Mouse (Mus musculus) intestine, postnatal 0 days (tissue): ENCODE data around the gene Iqschfp. TPM values are rescaled to one million over a fixed set of nuclear protein-coding genes. Genes with fewer than 3 reads are reported as not detected.

Experiments used
- ATAC-seq: fragments of 200-750 bp; cut with Nextera tagmentation; 2 replicates; pipeline ENCODE4 v1.8.0; 2017; ENCODE audit warnings: mild to moderate bottlenecking, moderate TSS enrichment, moderate library complexity
- H3K27ac ChIP-seq: fragments of 300-500 bp; sonication (generic); 2 replicates; pipeline ENCODE4 v1.5.1; 2014; ENCODE audit warnings: mild to moderate bottlenecking, low read depth, low read length, moderate library complexity
- H3K27me3 ChIP-seq: fragments of 300-500 bp; sonication (generic); replicated peaks from 2 replicates; pipeline ENCODE4 v1.6.1; 2014; ENCODE audit warnings: low read length, mixed read lengths; ENCODE audit not compliant: control insufficient read depth, insufficient read depth
- H3K36me3 ChIP-seq: fragments of 300-500 bp; sonication (generic); 2 replicates; pipeline ENCODE4 v1.6.1; 2014; ENCODE audit warnings: mild to moderate bottlenecking, moderate library complexity; ENCODE audit not compliant: control insufficient read depth, insufficient read depth
- H3K4me1 ChIP-seq: fragments of 300-500 bp; sonication (generic); replicated peaks from 2 replicates; pipeline ENCODE4 v1.6.1; 2014; ENCODE audit warnings: antibody characterized with exemption, low read length, mixed read lengths; ENCODE audit not compliant: control insufficient read depth, insufficient read depth
- H3K4me2 ChIP-seq: fragments of 300-500 bp; sonication (generic); replicated peaks from 2 replicates; pipeline ENCODE4 v1.6.1; 2014; ENCODE audit warnings: low read depth, mild to moderate bottlenecking, moderate library complexity
- H3K4me3 ChIP-seq: fragments of 300-500 bp; sonication (generic); 2 replicates; pipeline ENCODE4 v1.5.1; 2014; ENCODE audit warnings: low read depth, low read length
- H3K9ac ChIP-seq: fragments of 300-500 bp; sonication (generic); 2 replicates; pipeline ENCODE4 v1.6.1; 2014; ENCODE audit warnings: mild to moderate bottlenecking, low read depth, low read length
- H3K9me3 ChIP-seq: fragments of 300-500 bp; sonication (generic); 2 replicates; pipeline ENCODE4 v1.6.1; 2016; ENCODE audit warnings: mixed run types; ENCODE audit not compliant: control insufficient read depth
- CTCF ChIP-seq: sonication (generic); IDR thresholded peaks from 2 replicates; pipeline ENCODE4 v1.5.1; 2016; ENCODE audit warnings: low read depth, mild to moderate bottlenecking, control low read depth, antibody characterized with exemption, moderate library complexity
- WGBS: fragments of 180-500 bp; shearing (Covaris S2); extraction: QIAGEN DNeasy Blood & Tissue Kit; methylation state at CpG from one replicate; pipeline ENCODE4 v1.1.7; 2014; 5-methylcytosine and 5-hydroxymethylcytosine counted together
- polyA plus RNA-seq: library from polyadenylated mRNA; unstranded; fragments of >200 nt; fragmentation: Nextera tagmentation; extraction: Ambion mirVana; gene quantifications from 2 replicates; pipeline ENCODE4 v1.2.1, GENCODE M21; 2015

Iqschfp gene
- polyA plus RNA-seq, 1 experiment from 2014 or later, result 0.37 TPM

GRCm38 (mm10) chr3:68616363-68616762 lies 724.3 kb downstream of the Iqschfp start:
- H3K27me3 ChIP-seq, result no peaks in the 10 kb centered on the region
- 82% methylated on average over 12 of the region's 12 CpGs for WGBS
- H3K27ac ChIP-seq, result no peak overlapping the region

GRCm38 (mm10) chr3:68617708-68618107 lies 725.7 kb downstream of the Iqschfp start:
- 72% methylated on average over 10 of the region's 10 CpGs for WGBS
- no peak for ATAC-seq
- 0 out of 2 replicates have a peak, but pooled peaks cover 3% of the 10 kb centered on the region for H3K36me3 ChIP-seq
- no peak overlapping the region for H3K4me3 ChIP-seq
- no peaks in the 10 kb centered on the region for H3K9me3 ChIP-seq
- no peak overlapping the region for H3K4me2 ChIP-seq
- H3K9ac ChIP-seq, result no peak overlapping the region
- no peak for TF ChIP-seq CTCF
- no peaks in the 10 kb centered on the region for H3K27me3 ChIP-seq
- no peak overlapping the region for H3K27ac ChIP-seq
- no peaks in the 10 kb centered on the region for H3K4me1 ChIP-seq

More at GRCm38 (mm10) chr3:68616363-68616762, 724.3 kb downstream of the Iqschfp start:
- Histone ChIP-seq H3K4me2 (no peak overlapping the region), H3K4me1 (no peaks in the 10 kb centered on the region), H3K9ac (no peak overlapping the region), H3K4me3 (no peak overlapping the region), H3K36me3 (no peaks in the 10 kb centered on the region), H3K9me3 (no peaks in the 10 kb centered on the region)
- ATAC-seq, result no peak
- TF ChIP-seq CTCF, result no peak

GRCm38 (mm10) chr3:68619097-68619496 lies 727.1 kb downstream of the Iqschfp start:
- H3K9me3 ChIP-seq, result no peaks in the 10 kb centered on the region
- WGBS, result 53% methylated on average over 5 of the region's 5 CpGs
- TF ChIP-seq CTCF, result no peak
- H3K27ac ChIP-seq, result no peak overlapping the region
- no peak overlapping the region for H3K9ac ChIP-seq
- H3K36me3 ChIP-seq, result peaks cover 8% of the 10 kb centered on the region; the same call in 1 of the 2 replicates
- H3K27me3 ChIP-seq, result no peaks in the 10 kb centered on the region
- H3K4me1 ChIP-seq, result no peaks in the 10 kb centered on the region
- H3K4me2 ChIP-seq, result no peak overlapping the region
- no peak for ATAC-seq
- no peak overlapping the region for H3K4me3 ChIP-seq

GRCm38 (mm10) chr3:68621971-68622370 lies 729.9 kb downstream of the Iqschfp start:
- H3K9me3 ChIP-seq, result no peaks in the 10 kb centered on the region
- H3K4me3 ChIP-seq, result no peak overlapping the region
- H3K27ac ChIP-seq, result no peak overlapping the region
- peaks cover 8% of the 10 kb centered on the region; the same call in 1 of the 2 replicates for H3K36me3 ChIP-seq
- ATAC-seq, result no peak
- no peak overlapping the region for H3K4me2 ChIP-seq
- H3K9ac ChIP-seq, result no peak overlapping the region
- TF ChIP-seq CTCF, result no peak
- WGBS, result 95% methylated on average over 3 of the region's 3 CpGs
- no peaks in the 10 kb centered on the region for H3K4me1 ChIP-seq
- H3K27me3 ChIP-seq, result no peaks in the 10 kb centered on the region

GRCm38 (mm10) chr3:68623036-68623435 lies 731.0 kb downstream of the Iqschfp start:
- H3K4me2 ChIP-seq, result no peak overlapping the region
- WGBS, result 88% methylated on average over 5 of the region's 5 CpGs

GRCm38 (mm10) chr3:68624471-68624870 lies 732.4 kb downstream of the Iqschfp start:
- no peaks in the 10 kb centered on the region for H3K27me3 ChIP-seq
- ATAC-seq, result no peak

More at GRCm38 (mm10) chr3:68623036-68623435, 731.0 kb downstream of the Iqschfp start:
- no peaks in the 10 kb centered on the region for H3K9me3 ChIP-seq
- H3K36me3 ChIP-seq, result peaks cover 8% of the 10 kb centered on the region; the same call in 1 of the 2 replicates
- no peak for ATAC-seq
- no peaks in the 10 kb centered on the region for H3K4me1 ChIP-seq
- H3K27ac ChIP-seq, result no peak overlapping the region
- no peak overlapping the region for H3K4me3 ChIP-seq
- H3K27me3 ChIP-seq, result no peaks in the 10 kb centered on the region
- H3K9ac ChIP-seq, result no peak overlapping the region
- no peak for TF ChIP-seq CTCF

GRCm38 (mm10) chr3:68630261-68630660 lies 738.2 kb downstream of the Iqschfp start:
- H3K9me3 ChIP-seq, result no peaks in the 10 kb centered on the region
- H3K27ac ChIP-seq, result no peak overlapping the region
- TF ChIP-seq CTCF, result no peak
- H3K9ac ChIP-seq, result no peak overlapping the region
- H3K4me2 ChIP-seq, result no peak overlapping the region
- H3K36me3 ChIP-seq, result no peaks in the 10 kb centered on the region
- H3K27me3 ChIP-seq, result no peaks in the 10 kb centered on the region
- WGBS, result 80% methylated on average over 4 of the region's 4 CpGs
- H3K4me1 ChIP-seq, result no peaks in the 10 kb centered on the region
- no peak overlapping the region for H3K4me3 ChIP-seq
- ATAC-seq, result no peak

More at GRCm38 (mm10) chr3:68624471-68624870, 732.4 kb downstream of the Iqschfp start:
- Histone ChIP-seq H3K4me3 (no peak overlapping the region), H3K36me3 (peaks cover 8% of the 10 kb centered on the region; the same call in 1 of the 2 replicates), H3K4me2 (no peak overlapping the region), H3K9ac (no peak overlapping the region), H3K9me3 (no peaks in the 10 kb centered on the region), H3K4me1 (no peaks in the 10 kb centered on the region), H3K27ac (no peak overlapping the region)
- 81% methylated on average over 6 of the region's 6 CpGs for WGBS
- TF ChIP-seq CTCF, result no peak
